Mouse (Mus musculus): ENCODE results near the gene Cdkl4.

DNA sequence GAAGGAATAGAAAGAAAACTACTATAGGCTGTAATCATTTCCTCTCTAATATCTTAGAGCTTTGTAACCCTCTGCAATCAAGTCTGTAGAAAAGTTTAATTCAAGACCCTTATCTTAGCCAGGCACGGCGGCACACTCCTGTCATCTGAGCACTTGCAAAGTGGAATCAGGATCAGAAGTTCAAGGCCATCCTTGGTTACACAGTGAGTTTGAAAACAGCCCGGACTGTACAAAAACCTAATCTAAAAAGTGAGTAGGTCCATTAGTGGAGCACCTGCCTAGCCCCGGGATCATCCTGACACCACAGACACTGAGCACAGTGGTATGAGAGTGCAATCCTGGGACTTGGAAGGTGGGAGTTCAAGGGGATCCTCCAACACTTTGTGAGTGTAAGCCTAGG is 84.8 kb downstream of the Cdkl4 start:
- TF ChIP-seq CTCF (IDR thresholded peaks at IDR 0.05; ENCODE audit: insufficient read depth, low read length) = no peak
- TF ChIP-seq POLR2A (IDR thresholded peaks at IDR 0.05; ENCODE audit: borderline replicate concordance, extremely low read depth, low read depth, low read length) = no peak
